Mouse (Mus musculus) lung, adult 18-20 months (tissue): ENCODE measurements around the gene Obsl1.
A peak's percentile ranks its signal among the peaks of the same experiment; 100 is the strongest.

Source experiments
- DNase-seq, 2 experiments: peaks; one replicate each; pipeline ENCODE4 v3.0.0; 2022; ENCODE audit warnings: mixed read lengths in 2 of 2

Obsl1 gene

DNA sequence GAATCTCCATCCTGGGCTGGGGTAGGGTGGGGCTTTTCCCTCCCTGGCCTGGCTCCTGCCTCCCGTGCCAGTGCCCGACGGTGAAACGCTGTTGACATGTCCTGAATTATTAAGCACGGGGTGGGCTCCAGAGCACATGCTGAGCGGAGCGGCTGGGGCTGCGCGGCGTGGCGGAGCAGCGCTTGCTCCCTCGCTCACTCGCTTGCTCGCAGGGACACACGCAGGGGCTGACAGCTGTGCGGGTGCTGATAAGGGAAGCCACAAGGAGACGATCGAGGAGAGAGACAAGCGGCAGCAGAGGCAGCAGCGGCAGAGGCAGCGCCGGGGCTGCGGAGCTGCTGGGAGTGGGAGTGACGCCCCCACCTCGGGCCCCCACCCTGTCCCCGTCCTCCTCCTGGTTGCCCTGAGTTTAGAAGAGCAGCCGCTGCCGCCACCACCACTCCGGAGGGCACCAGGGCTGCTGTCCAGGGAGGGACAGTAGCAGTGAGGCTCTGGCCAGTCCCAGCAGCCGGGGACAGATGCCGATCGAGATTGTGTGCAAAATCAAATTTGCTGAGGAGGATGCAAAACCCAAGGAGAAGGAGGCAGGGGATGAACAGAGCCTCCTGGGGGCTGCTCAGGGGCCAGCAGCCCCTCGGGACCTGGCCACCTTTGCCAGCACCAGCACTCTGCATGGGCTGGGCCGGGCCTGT lies 55.8 kb downstream of the Obsl1 start, which contains the start of gene Asic4:
Gene Asic4, plus strand, starts transcription at position 123 of the 692 bp plus-strand sequence.
- DNase-seq, result no peak

DNA sequence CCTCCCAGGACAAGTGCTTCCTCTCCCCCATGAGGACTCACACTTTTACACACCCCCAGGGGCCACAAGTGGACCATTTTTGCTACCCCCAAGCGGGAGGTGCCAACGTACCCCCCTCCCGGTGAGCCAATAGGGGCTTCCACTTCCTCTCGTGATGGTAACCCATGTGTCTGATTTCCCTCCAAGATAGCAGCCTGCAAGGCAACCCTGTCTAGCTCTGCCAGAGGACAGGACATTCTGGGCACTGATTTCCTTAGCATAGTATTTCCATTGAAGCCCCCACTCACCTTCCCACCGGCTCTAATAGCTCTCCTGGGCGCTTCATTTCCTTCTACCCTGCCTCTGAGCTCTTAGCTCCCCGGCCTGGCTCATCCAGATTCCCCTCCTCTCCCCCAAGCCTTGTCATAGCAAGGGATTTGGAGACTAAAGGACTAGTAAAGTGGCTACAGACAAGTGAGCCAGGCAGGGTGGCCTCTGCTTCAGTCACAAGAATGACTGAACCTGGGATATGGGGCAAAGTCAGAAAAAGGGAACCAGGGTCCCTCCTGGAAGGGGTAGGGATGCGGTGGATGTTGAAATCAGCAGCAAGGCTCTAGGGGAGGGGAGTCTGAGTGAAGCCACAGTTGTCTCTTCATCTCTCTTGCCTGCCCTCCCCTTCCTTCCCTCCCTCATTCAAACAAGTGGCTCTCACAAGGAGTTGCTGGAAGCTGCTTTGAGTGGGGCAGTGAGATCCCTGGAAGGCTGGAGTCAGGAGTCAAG lies 56.7 kb downstream of the Obsl1 start:
- no peak for DNase-seq

DNA sequence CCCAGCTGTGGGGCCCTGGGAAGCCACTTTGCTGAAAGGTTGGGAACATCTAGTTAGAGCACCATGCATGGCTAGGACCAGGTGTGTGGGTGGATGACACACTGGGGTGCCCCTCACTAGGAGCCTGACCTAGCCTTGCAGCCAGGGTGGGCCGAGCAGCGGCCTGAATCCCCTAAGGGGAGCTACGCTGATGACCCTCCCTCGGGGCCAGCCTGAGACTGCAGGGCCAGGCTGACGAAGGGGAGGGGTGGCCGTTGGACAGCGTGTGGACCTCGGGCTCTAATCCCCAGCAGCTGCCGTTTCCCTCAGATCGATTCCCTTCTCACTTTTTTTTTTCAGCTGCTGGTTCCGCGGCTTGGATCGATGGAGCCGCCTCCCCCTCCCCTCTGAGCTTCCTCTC lies 57.3 kb downstream of the Obsl1 start:
- no peak for DNase-seq

DNA sequence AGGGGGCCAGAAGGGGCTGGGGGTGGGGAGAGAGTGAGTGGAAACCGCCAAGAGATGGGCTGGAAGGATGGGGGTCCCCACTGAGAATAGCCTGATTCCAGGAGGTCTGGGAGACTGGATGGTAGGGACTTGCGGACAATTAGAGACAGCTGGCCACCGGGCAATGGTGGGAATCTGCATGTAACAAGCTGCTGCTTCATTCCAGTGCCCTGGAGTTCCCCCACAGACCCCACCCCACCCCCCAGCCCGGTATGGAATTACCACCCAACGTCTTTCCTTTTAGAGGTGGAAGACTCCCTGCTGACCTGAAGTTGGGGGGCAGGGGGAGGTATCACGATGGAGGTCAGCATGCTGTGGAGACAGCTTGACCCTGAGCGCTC lies 58.2 kb downstream of the Obsl1 start:
- no peak for DNase-seq

DNA sequence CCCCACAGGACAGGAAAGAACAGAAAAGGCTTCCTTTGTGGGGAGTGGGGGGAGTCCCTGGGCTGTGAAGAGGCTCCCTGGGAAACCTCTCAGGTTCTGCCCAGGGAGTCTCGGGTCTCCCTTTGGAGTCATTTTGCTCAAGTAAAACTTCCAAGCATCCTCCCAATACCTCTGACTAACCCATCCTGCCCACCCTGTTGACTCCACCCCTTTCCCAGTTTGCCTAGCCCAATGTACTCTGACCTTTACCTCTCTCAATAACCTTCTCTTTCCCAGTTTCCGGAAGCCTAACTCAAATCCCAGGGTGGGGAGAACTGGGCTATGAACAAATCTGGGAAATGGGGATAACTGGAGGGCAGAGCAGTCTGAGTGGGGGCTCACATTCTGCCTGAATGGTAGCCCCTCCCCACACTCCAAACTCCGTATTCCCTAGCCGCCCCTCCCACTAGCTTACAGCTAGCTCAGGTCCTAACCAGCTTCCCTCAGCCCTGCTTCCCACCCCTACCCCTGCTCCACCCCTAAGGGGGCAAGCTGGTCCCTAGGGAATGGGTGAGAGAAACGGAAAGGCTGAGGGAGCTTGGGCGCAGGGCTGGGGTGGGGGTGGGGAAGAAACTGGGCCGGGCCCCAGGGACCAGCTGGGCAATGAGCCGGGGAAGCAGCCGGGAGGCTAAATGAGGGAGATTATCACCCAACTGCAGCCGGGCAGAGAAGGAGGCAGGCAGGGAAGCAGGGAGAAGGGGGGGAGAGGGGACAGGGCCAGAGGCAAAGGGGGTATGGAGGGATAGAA lies 58.8 kb downstream of the Obsl1 start:
- no peak for DNase-seq

DNA sequence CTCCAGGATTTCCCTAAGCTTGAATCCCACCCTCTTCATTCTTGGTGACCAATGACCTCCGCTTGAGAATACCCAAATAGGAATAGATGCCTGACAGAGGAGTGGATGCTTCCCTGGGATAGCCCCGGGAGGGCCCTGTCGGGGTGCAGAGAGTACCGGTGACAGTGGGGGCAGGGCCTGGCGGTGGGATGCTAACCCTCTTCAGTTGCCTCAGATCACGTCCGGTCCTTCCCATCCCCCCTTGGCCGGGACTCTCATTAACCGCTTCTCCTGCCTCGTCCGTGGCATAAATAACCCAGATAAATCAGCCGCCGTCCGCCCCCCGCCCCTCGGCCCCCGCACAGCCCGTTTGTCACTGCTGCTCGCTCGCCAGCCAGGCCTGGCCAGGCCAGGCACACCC lies 59.6 kb downstream of the Obsl1 start:
- no peak for DNase-seq

DNA sequence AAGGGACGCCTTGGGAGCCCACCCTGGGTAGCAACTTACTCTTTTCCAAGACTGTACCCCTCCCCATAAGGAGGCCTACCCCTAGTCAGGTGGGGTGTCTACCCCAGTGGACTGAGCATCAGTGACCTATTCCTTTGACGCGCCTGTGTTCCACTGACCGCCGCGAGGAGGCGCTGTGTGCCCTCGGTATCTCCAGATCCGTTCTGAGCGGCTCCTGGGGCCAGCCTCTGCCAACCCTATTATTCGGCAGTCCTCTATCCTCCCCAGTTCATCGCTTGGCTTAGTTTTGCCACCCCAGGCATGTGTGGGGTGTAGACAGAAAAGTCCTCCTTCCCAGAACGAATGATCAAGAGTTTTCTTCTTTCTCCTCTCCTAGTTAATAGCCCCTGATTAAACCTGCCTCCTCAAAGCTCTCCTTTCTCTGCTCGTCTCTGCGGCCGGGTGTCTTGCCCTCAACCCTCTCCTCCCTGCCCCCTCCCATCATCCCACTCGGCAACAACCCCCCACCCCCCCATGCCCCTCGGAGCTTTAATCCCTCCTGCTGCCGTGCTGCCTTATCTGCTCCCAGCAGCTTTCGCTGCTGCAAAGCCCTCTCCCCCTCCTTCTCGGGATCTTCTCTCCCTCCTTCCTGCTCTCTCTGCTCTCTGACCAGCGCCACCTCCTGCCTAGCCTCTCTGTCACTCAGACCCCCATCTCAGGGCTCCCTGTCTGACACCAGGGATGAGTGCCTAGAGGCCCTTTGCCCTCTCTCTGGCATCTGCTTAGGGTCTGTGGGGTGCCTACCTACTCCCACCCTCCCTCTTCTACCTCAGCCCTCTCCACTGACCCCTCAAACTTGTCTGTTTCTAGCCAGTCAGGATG lies 60.3 kb downstream of the Obsl1 start:
- DNase-seq, result peak; percentile 60 to 66

DNA sequence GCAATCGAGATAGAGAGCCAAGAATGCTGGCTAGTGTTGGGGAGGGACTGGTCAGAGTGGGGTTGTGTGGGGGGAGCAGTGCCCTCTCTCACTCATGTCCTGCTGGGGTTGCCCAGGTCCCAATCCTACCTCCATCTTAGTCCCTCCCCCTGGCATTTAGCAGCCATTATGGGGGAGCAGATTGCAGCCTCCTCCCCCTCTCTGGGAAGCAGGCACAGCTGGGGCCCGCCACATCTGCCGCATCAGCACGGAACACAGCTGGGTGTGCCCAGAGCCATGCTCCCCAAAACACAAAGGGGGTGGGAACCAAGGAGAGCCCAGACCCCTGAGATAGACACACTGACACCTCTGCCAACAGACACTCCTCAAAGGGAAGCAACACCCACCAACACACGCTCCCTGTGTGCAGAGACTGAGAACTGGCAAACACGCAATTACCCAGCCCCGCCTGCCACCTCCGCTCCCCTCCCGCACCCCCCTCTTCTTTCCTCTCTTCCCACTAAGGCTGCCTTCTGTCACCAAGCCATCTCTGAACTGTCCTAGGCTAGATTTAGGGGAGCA lies 61.0 kb downstream of the Obsl1 start:
- DNase-seq, result no peak

DNA sequence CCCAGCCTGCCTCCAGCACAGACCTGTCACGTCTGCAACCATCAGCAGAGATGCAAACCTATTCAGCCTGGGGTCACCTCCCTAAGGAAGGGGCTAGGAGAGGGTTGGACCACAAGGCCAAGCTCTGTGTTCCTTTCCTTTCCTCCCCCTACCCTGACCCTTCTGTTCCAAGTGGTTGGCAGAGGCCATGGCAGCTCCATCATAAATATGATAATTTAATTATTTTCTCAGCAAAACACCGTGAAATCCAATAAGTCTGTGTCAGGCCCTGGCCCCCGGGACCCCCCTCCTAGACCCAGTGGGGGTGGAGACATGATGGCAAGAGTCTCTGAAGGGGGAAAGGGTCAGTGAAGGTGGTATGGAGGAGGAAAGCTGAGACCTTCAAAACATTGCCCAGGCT lies 62.0 kb downstream of the Obsl1 start:
- no peak for DNase-seq

DNA sequence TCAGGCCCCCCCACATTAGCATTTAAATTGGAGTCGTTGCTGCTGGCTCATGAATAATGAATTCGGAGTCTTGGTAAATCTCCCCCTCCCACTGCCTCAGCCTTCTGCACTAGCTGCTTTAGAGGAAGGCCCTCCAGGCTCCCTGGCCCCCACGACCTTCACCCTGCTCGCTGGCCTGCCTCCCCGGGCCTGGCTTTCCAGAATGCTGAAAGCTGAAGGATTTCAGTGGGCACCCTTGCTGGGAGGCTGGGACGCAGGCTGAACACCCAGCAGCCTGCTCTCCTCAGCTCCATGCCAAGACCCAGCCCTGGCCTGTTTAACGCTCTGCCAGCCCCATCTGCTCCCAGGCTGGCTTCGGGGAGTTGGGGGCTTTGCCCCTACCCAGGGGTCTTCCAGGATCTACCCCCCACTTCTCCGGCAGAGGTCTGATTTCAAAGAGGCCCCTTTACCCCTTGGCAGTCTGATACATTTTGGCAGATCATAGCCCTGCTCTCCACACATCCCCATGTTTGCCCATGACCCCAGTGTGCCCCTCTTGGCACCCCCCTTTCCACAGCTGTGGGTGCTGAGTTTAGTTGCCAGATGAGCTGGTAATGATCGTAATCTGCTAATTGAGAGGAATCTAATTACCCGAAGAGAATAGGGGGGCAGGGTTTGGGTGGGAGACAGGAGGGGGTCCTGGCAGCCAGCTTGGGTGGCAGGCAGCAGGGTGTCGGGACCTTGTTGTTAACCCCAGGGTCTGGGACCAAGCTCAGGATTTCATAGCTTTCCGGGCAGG lies 62.8 kb downstream of the Obsl1 start:
- no peak for DNase-seq

DNA sequence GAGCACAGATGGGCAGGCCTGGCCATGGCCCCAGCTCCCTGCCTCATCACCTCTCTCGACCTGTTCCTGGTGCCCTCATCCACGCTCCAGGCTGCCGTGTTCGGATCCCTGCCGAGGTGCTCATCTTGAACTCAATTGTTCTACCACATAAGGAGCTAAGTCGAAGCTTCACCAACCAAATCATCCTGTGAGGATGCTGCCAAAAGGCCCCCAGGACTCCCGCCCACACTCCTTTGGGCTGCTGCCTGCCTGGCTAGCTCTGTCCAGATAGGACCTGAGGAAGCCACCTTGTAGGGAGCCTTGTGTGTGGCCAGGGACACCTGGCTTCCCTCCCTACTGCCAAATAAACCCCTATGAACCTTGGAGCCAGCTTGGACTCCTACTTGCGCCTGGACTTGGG lies 63.4 kb downstream of the Obsl1 start:
- DNase-seq, result no peak

DNA sequence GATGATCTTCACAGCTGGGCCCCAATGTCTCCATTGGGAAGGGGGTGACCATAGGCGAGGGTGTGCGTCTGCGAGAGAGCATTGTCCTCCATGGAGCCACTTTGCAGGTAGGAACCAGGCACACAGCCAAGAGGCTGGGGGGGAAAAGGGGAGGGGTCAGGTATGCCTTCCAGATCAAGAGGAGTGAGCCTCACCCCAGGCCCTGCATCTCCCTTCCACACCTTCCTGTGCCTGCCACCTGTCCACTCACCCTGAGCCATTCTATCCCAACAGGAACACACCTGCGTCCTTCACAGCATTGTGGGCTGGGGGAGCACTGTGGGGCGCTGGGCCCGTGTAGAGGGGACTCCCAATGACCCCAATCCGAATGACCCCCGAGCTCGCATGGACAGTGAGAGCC lies 64.1 kb downstream of the Obsl1 start:
- DNase-seq, result no peak

DNA sequence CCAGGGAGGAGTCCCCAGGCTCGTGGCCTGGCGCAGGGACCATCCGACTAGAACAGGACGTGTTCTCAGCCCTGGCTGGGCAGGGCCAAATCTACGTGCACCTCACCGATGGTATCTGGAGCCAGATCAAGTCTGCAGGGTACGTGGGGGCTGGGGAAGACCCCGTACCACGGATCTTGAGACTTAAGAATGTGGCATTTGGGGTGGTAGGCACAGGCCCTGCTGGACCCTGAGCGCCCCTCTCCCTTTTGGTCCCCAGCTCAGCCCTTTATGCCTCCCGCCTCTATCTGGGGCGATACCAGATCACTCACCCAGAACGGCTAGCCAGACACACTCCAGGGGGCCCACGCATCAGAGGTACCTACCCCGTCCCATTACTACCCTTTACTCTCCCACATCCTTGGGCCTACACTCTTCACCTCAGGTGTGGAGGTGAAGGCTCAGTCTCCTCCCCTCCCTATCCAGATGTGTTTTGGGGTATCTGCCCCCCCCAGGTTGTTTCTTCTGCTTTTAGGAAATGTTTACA lies 64.7 kb downstream of the Obsl1 start:
- no peak for DNase-seq

DNA sequence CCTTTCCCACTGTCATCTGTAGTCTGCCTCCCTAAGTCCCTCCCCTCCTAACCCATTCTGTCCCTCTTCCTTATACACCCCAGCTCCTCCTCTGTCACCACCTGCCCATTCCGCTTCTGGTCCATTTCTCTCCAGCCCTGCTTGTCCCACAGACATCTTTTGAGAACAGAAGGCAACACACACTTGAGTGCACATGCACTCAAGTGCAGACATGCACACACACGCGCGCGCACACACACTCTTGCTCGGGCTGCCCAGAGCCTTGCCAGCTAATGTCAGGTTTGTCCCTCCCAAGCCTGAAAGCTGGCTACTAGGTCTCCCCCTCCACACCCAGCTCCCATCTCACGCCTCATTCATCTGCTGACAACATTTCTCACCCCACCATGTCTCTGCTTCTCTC lies 65.6 kb downstream of the Obsl1 start:
- no peak for DNase-seq

DNA sequence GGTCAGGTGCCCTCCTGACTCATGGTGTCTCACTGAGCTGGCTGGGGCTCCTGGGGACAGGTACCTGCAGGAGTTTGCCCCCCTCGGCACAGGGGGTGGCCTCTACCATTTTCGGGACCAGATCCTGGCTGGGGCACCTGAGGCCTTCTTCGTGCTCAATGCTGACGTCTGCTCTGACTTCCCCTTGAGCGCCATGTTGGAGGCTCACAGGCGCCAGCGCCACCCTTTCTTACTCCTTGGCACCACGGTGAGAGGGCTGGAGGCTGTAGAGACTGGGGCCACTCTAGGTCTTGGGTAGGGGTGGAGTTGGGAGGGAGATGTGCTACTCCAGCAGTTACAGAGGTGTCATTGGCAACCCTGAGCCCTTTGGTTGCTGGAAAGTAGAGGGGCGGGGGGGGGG lies 67.5 kb downstream of the Obsl1 start:
- DNase-seq, result no peak

DNA sequence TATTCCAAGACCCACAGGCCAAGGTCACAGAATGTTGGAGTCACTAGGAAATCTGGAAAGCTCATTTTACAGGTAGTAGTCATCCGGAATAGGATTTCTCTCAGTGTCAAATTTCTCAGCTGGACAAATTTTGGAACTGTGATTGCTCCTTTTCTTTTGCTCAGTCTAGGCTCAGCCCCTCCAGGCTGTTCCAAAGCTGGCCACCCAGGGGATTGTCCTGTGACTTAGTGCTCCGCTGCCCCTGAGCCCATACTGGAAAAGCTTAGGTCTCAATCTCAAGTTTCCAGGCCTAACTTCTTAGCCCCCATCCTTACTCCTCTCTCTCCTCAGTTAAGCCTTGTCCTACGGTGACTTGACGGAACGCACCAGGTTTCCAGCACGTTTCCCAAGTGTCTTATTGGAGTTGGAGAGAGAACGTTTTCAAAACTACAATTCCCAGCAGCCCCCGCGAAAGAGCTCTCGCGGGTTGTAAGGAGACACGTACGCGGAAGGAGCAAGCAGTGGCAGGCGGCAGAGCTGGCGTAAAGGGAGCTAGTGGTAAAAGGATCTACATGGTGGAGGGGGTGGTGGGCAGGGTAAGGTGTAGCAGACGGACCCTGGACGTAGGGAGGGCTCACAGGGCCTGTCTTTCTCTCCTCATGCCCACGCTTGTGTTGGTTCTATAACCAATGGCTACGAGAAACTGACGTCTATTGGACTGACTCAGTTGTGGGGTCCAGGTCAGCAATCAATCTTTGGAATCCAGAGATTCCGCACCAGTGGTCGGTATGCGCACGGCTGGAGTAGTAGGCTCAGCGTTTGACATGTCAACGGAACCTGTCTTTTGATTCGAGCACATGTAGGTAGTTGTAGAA lies 70.5 kb downstream of the Obsl1 start, which contains the start of gene Gmppa:
Gene Gmppa, plus strand, starts transcription at position 456 of the 854 bp plus-strand sequence.
- DNase-seq, result peak; percentile 85 to 90
